Comparison of ENCODE assay signal across 8 mouse cellular contexts in the genomic region with DNA sequence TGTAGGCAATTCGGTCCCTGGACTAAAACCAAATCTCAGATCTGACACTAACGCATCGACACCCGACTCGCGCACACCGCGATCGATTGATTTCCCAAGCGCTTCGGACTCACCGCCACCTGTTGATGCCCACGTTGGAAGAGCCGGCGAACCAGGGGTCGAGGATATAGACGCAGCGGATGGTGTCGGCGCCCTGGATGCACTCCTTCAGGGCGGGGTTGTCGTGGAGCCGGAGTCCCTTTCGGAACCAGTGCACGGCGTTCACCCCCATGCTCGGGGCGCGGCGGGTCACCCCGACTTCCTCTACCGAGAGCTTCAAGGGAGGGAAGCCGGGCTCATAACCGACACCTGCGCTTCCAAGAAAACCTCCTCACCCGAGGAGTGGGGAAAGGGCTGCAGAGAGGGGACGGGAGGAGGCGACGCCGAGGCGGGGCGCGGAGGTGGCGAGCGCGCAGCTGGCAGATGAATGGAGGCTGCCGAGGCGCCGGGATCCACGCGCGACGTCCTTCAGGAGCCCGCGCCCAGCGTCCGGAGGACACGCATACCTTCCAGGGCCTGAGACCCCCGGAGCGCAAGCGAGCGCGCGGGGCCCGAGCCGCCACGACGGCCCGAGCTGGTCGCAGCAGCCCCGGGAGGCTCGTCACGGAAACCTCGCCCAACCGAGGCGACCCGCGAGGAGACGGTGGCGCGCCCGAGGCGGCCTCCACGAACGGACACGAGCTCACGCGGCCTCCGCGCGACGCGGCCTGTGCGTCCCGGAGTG. TPM values are rescaled to one million over a fixed set of nuclear protein-coding genes. Genes with fewer than 3 reads are reported as not detected.
DNase-seq lines count a peak whose midpoint lies in the region; ATAC-seq and TF ChIP-seq lines count a peak whose summit lies in the region.

No protein-coding gene starts in this region.

- H3K4me3 ChIP-seq in liver, adult 2 months (ENCODE audit: insufficient read depth, low read depth, low read length): peak overlapping the region; percentile 92
- peak overlapping the region; percentile 80 for H3K4me3 ChIP-seq in midbrain, postnatal 0 days (ENCODE audit: low read depth, low read length)

- no peak for TF ChIP-seq POLR2A in liver, adult 2 months (IDR thresholded peaks at IDR 0.05; ENCODE audit: extremely low read depth, insufficient read depth, low read length)

- TF ChIP-seq CTCF in liver, adult 2 months (IDR thresholded peaks at IDR 0.05; ENCODE audit: low read depth, low read length): 0 out of 2 replicates have a peak, but pooled peaks have one; percentile 6
- no peak for TF ChIP-seq CTCF in midbrain, postnatal 0 days (IDR thresholded peaks at IDR 0.05)

- H3K9me3 ChIP-seq in midbrain, postnatal 0 days (ENCODE audit: low read length): no peaks in the 10 kb centered on the region

- no peaks in the 10 kb centered on the region for H3K27me3 ChIP-seq in liver, adult 2 months (ENCODE audit: control insufficient read depth, insufficient read depth, low read length)
- H3K27me3 ChIP-seq in midbrain, postnatal 0 days (ENCODE audit: insufficient read depth, low read length): no peaks in the 10 kb centered on the region
- no peaks in the 10 kb centered on the region for H3K27me3 ChIP-seq in splenic B cell, adult 2 months (ENCODE audit: control insufficient read depth, insufficient read depth, low read length, poor library complexity, severe bottlenecking)

- WGBS in liver, adult 2 months: under 1% methylated on average over 95 of the region's 95 CpGs
- WGBS in midbrain, postnatal 0 days: under 1% methylated on average over 83 of the region's 95 CpGs

- peak overlapping the region; percentile 78 for H3K27ac ChIP-seq in liver, adult 2 months (replicated peaks; ENCODE audit: insufficient read depth, low read depth, low read length)
- H3K27ac ChIP-seq in midbrain, postnatal 0 days (ENCODE audit: low read depth, low read length): peak overlapping the region; percentile 91

- ATAC-seq in inflammation-experienced regulatory T-cells, adult 6 months: peak; percentile 39
- ATAC-seq in midbrain, postnatal 0 days (ENCODE audit: low FRiP score): peak; percentile 10

- no peaks in the 10 kb centered on the region for H3K36me3 ChIP-seq in liver, adult 2 months (ENCODE audit: control insufficient read depth, insufficient read depth, low read length)
- no peaks in the 10 kb centered on the region for H3K36me3 ChIP-seq in midbrain, postnatal 0 days (ENCODE audit: insufficient read depth, low read length)
- no peaks in the 10 kb centered on the region for H3K36me3 ChIP-seq in splenic B cell, adult 2 months (ENCODE audit: control insufficient read depth, insufficient read depth, low read length, poor library complexity, severe bottlenecking)

- peak overlapping the region; percentile 88 for H3K4me2 ChIP-seq in midbrain, postnatal 0 days (ENCODE audit: low read depth, low read length, poor library complexity, severe bottlenecking)

- H3K4me1 ChIP-seq in liver, adult 2 months (ENCODE audit: control insufficient read depth, insufficient read depth, low read length): peaks cover 25% of the 10 kb centered on the region
- 0 out of 2 replicates have a peak, but pooled peaks cover 5% of the 10 kb centered on the region for H3K4me1 ChIP-seq in midbrain, postnatal 0 days (ENCODE audit: insufficient read depth, low read length)

- DNase-seq in right cerebral cortex, adult 18-20 months: peak; percentile 54
- no peak for DNase-seq in right cerebral cortex, postnatal 25 days
- peak; percentile 24 to 40 for DNase-seq in cerebellum, postnatal 4 days (ENCODE audit: low spot score in 2 of 2)
- peak; percentile 14 to 16 for DNase-seq in gastrocnemius, adult 8-10 months (ENCODE audit: low spot score in 2 of 2)
- DNase-seq in liver, adult 2 months (ENCODE audit: extremely low read depth, low read depth, low spot score): peak; percentile 57
- DNase-seq in midbrain, postnatal 0 days (ENCODE audit: low spot score): peak; percentile 48
- peak; percentile 62 for DNase-seq in splenic B cell, adult 2 months (ENCODE audit: low read depth, low spot score)

- H3K79me2 ChIP-seq in liver, adult 2 months (ENCODE audit: control insufficient read depth, insufficient read depth, low read length): peaks cover 14% of the 10 kb centered on the region; the same call in 1 of the 2 replicates

- peak overlapping the region; percentile 98 for H3K9ac ChIP-seq in liver, adult 2 months (ENCODE audit: low read depth, low read length)
- peak overlapping the region; percentile 77 for H3K9ac ChIP-seq in midbrain, postnatal 0 days (replicated peaks; ENCODE audit: low read length, poor library complexity, severe bottlenecking)

RNA-seq across cellular contexts. Expression of gene Cry1, which starts 0.5 kb away (rescaled TPM):
- total RNA-seq in gastrocnemius, adult 8-10 months (2022): 10 to 100 TPM; 11.5 to 13.2 (median 11.8) TPM
- polyA plus RNA-seq in inflammation-experienced regulatory T-cells, adult 6 months (2017; shearing (Covaris generic)): 1 to 10 TPM; 4.1 to 7.8 (median 5.3) TPM
- total RNA-seq in liver, adult 2 months (2014; rRNA removed): 1.9 and 3.0 TPM in 2 replicates
- polyA plus RNA-seq in liver, adult 2 months (2012; rRNA removed): 5.2 and 27.1 TPM in 2 replicates
- total RNA-seq in midbrain, postnatal 0 days (2014; rRNA removed): 22.1 and 27.8 TPM in 2 replicates
- polyA plus RNA-seq in midbrain, postnatal 0 days (2015; fragmentation: Nextera tagmentation; extraction: Ambion mirVana): 30.9 and 34.8 TPM in 2 replicates

RNA-seq across cellular contexts. Expression of gene Mterf2, which starts 56.6 kb away (rescaled TPM):
- 1 to 10 TPM; 8.0 to 9.5 (median 8.9) TPM for total RNA-seq in gastrocnemius, adult 8-10 months (2022)
- polyA plus RNA-seq in inflammation-experienced regulatory T-cells, adult 6 months (2017; shearing (Covaris generic)): 10 to 100 TPM; 16.1 to 25.0 (median 19.9) TPM
- total RNA-seq in liver, adult 2 months (2014; rRNA removed): 8.4 and 9.6 TPM in 2 replicates
- polyA plus RNA-seq in liver, adult 2 months (2012; rRNA removed): 1.0 and 1.9 TPM in 2 replicates
- 32.7 and 39.5 TPM in 2 replicates for total RNA-seq in midbrain, postnatal 0 days (2014; rRNA removed)
- polyA plus RNA-seq in midbrain, postnatal 0 days (2015; fragmentation: Nextera tagmentation; extraction: Ambion mirVana): 19.8 and 21.3 TPM in 2 replicates
